Mouse (Mus musculus): ENCODE measurements around the gene Spesp1.

- no peak for TF ChIP-seq CTCF (IDR thresholded peaks at IDR 0.05; ENCODE audit: extremely low read depth, insufficient read length, insufficient replicate concordance, low read depth, low read length)
- no peak for TF ChIP-seq POLR2A (IDR thresholded peaks at IDR 0.05; ENCODE audit: low read depth, low read length)
These were observed 28.1 kb downstream of the Spesp1 start for GRCm38 (mm10) chr9:62253736-62254443.
